Mouse (Mus musculus) embryonic facial prominence, embryonic 14.5 days (tissue): ENCODE results near the gene Ift172. TPM values are rescaled to one million over a fixed set of nuclear protein-coding genes. Genes with fewer than 3 reads are reported as not detected.
A peak's percentile ranks its signal among the peaks of the same experiment; 100 is the strongest.

Source experiments
- ATAC-seq: fragments of 200-750 bp; cut with Nextera tagmentation; 2 replicates; pipeline ENCODE4 v1.8.0; 2017; ENCODE audit warnings: low read depth, moderate number of reproducible peaks, moderate TSS enrichment
- DNase-seq: peaks from one replicate; pipeline ENCODE4 v3.0.0-alpha.2; 2015; ENCODE audit warnings: low spot score
- H3K27ac ChIP-seq: fragments of 300-500 bp; sonication (generic); replicated peaks from 2 replicates; pipeline ENCODE4 v1.5.1; 2014; ENCODE audit warnings: low read depth, mild to moderate bottlenecking, low read length, moderate library complexity
- H3K27me3 ChIP-seq: fragments of 300-500 bp; sonication (generic); replicated peaks from 2 replicates; pipeline ENCODE4 v1.6.1; 2014; ENCODE audit warnings: low read length; ENCODE audit not compliant: control insufficient read depth, insufficient read depth
- H3K36me3 ChIP-seq: fragments of 300-500 bp; sonication (generic); 2 replicates; pipeline ENCODE4 v1.6.1; 2014; ENCODE audit warnings: low read length, mixed read lengths; ENCODE audit not compliant: control insufficient read depth, insufficient read depth
- H3K4me1 ChIP-seq: fragments of 300-500 bp; sonication (generic); 2 replicates; pipeline ENCODE4 v1.6.1; 2014; ENCODE audit warnings: antibody characterized with exemption, low read length; ENCODE audit not compliant: control insufficient read depth, insufficient read depth
- H3K4me2 ChIP-seq: fragments of 300-500 bp; sonication (generic); 2 replicates; pipeline ENCODE4 v1.6.1; 2014; ENCODE audit warnings: low read depth, mild to moderate bottlenecking, low read length, moderate library complexity, mixed read lengths
- H3K4me3 ChIP-seq: fragments of 300-500 bp; sonication (generic); 2 replicates; pipeline ENCODE4 v1.5.1; 2014; ENCODE audit warnings: low read depth, mild to moderate bottlenecking, low read length
- H3K9ac ChIP-seq: fragments of 300-500 bp; sonication (generic); 2 replicates; pipeline ENCODE4 v1.6.1; 2014; ENCODE audit warnings: low read depth, mild to moderate bottlenecking, low read length, moderate library complexity, mixed read lengths
- H3K9me3 ChIP-seq: fragments of 300-500 bp; sonication (generic); 2 replicates; pipeline ENCODE4 v1.6.1; 2016; ENCODE audit warnings: low read length; ENCODE audit not compliant: control insufficient read depth
- WGBS: fragments of 180-500 bp; shearing (Covaris S2); extraction: QIAGEN DNeasy Blood & Tissue Kit; methylation state at CpG from one replicate; pipeline ENCODE4 v1.1.7; 2014; 5-methylcytosine and 5-hydroxymethylcytosine counted together
- polyA plus RNA-seq: library from polyadenylated mRNA; unstranded; fragments of >200 nt; fragmentation: Nextera tagmentation; extraction: Ambion mirVana; gene quantifications from 2 replicates; pipeline ENCODE4 v1.2.1, GENCODE M21; 2014

Gene Ift172
- polyA plus RNA-seq, 1 experiment from 2014 or later: 36.7 TPM

- DNase-seq (no peak), ATAC-seq (no peak)
- Histone ChIP-seq H3K4me3 (no peak overlapping the region), H3K9ac (0 out of 2 replicates have a peak overlapping the region, but pooled peaks have one; percentile 0), H3K4me1 (peaks cover 23% of the 10 kb centered on the region), H3K27me3 (no peaks in the 10 kb centered on the region), H3K9me3 (no peaks in the 10 kb centered on the region), H3K27ac (peak overlapping the region; percentile 5; the same call in 1 of the 2 replicates), H3K4me2 (no peak overlapping the region), H3K36me3 (peaks cover 85% of the 10 kb centered on the region)
- WGBS: 93% methylated on average over 8 of the region's 8 CpGs
Measured at GRCm38 (mm10) chr5:31253806-31254205, 37.1 kb downstream of the Ift172 start.

GRCm38 (mm10) chr5:31252795-31253545 lies 37.9 kb downstream of the Ift172 start:
- peak overlapping the region; percentile 64 for H3K27ac ChIP-seq
- H3K9me3 ChIP-seq: no peaks in the 10 kb centered on the region
- peak; percentile 19; the same call in 1 of the 2 replicates for ATAC-seq
- WGBS: 44% methylated on average over 16 of the region's 16 CpGs
- H3K27me3 ChIP-seq: no peaks in the 10 kb centered on the region
- peaks cover 23% of the 10 kb centered on the region for H3K4me1 ChIP-seq
- peaks cover 86% of the 10 kb centered on the region for H3K36me3 ChIP-seq
- peak overlapping the region; percentile 48 for H3K4me2 ChIP-seq
- DNase-seq: peak; percentile 76
- H3K4me3 ChIP-seq: peak overlapping the region; percentile 33; the same call in 1 of the 2 replicates
- H3K9ac ChIP-seq: peak overlapping the region; percentile 41; the same call in 1 of the 2 replicates

GRCm38 (mm10) chr5:31252151-31252550 lies 38.8 kb downstream of the Ift172 start:
- DNase-seq (no peak), ATAC-seq (no peak)
- Histone ChIP-seq H3K36me3 (peaks cover 86% of the 10 kb centered on the region), H3K27ac (peak overlapping the region; percentile 64), H3K27me3 (no peaks in the 10 kb centered on the region), H3K9ac (peak overlapping the region; percentile 41; the same call in 1 of the 2 replicates), H3K4me1 (peaks cover 23% of the 10 kb centered on the region), H3K4me3 (peak overlapping the region; percentile 33), H3K9me3 (no peaks in the 10 kb centered on the region), H3K4me2 (peak overlapping the region; percentile 48)
- WGBS: 62% methylated on average over 10 of the region's 10 CpGs

- H3K4me2 ChIP-seq: peak within 1 kb of the TSS; percentile 48
- H3K36me3 ChIP-seq: peaks cover 88% of the 10 kb centered on the region
- DNase-seq (peak; percentile 64), ATAC-seq (peak; percentile 75)
- H3K9ac ChIP-seq: peak within 1 kb of the TSS; percentile 56
- WGBS: 17% methylated on average over 18 of the region's 47 CpGs
- peaks cover 23% of the 10 kb centered on the region for H3K4me1 ChIP-seq
- H3K27me3 ChIP-seq: no peaks in the 10 kb centered on the region
- H3K27ac ChIP-seq: peak within 1 kb of the TSS; percentile 64
- H3K9me3 ChIP-seq: no peaks in the 10 kb centered on the region
- H3K4me3 ChIP-seq: peak within 1 kb of the TSS; percentile 33
Measured at GRCm38 (mm10) chr5:31251541-31252101, 39.3 kb downstream of the Ift172 start, which contains the start of gene Krtcap3. Gene Krtcap3 (plus strand): TSS chr5:31251691.

GRCm38 (mm10) chr5:31250716-31251115 lies 40.2 kb downstream of the Ift172 start:
- H3K4me1 ChIP-seq: peaks cover 23% of the 10 kb centered on the region
- H3K36me3 ChIP-seq: peaks cover 96% of the 10 kb centered on the region
- no peak overlapping the region for H3K9ac ChIP-seq
- peak overlapping the region; percentile 48; the same call in 1 of the 2 replicates for H3K4me2 ChIP-seq
- no peak overlapping the region for H3K4me3 ChIP-seq
- H3K27me3 ChIP-seq: no peaks in the 10 kb centered on the region
- H3K9me3 ChIP-seq: no peaks in the 10 kb centered on the region
- DNase-seq (peak; percentile 71), ATAC-seq (peak; percentile 16)
- WGBS: 42% methylated on average over 4 of the region's 4 CpGs
- H3K27ac ChIP-seq: peak overlapping the region; percentile 50; the same call in 1 of the 2 replicates

GRCm38 (mm10) chr5:31242191-31242590 lies 48.7 kb downstream of the Ift172 start:
- Histone ChIP-seq H3K36me3 (peaks cover 36% of the 10 kb centered on the region), H3K4me1 (peaks cover 3% of the 10 kb centered on the region; the same call in 1 of the 2 replicates), H3K4me2 (peak overlapping the region; percentile 65), H3K9ac (peak overlapping the region; percentile 98), H3K27me3 (no peaks in the 10 kb centered on the region), H3K27ac (no peak overlapping the region), H3K4me3 (peak overlapping the region; percentile 88), H3K9me3 (no peaks in the 10 kb centered on the region)
- ATAC-seq: no peak
- no peak for DNase-seq
- WGBS: 20% methylated on average over 10 of the region's 10 CpGs

- ATAC-seq (no peak), DNase-seq (no peak)
- Histone ChIP-seq H3K27me3 (no peaks in the 10 kb centered on the region), H3K4me3 (peak overlapping the region; percentile 88), H3K9me3 (0 out of 2 replicates have a peak, but pooled peaks cover 2% of the 10 kb centered on the region), H3K9ac (peak overlapping the region; percentile 98), H3K36me3 (peaks cover 30% of the 10 kb centered on the region), H3K4me1 (peaks cover 3% of the 10 kb centered on the region; the same call in 1 of the 2 replicates), H3K4me2 (peak overlapping the region; percentile 65), H3K27ac (peak overlapping the region; percentile 98)
- under 1% methylated on average over 13 of the region's 13 CpGs for WGBS
Measured at GRCm38 (mm10) chr5:31241522-31242034, 49.3 kb downstream of the Ift172 start.

GRCm38 (mm10) chr5:31240637-31241521 lies 50.0 kb downstream of the Ift172 start, which contains the start of the genes Nrbp1 and Gm9970:
Gene Nrbp1 (plus strand): TSS chr5:31240864.
Gene Gm9970 (minus strand): TSS chr5:31241232.
- Histone ChIP-seq H3K27ac (peak within 1 kb of the TSS; percentile 98), H3K36me3 (peaks cover 23% of the 10 kb centered on the region), H3K4me2 (peak within 1 kb of the TSS; percentile 65), H3K4me3 (peak within 1 kb of the TSS; percentile 88), H3K9ac (peak within 1 kb of the TSS; percentile 98), H3K27me3 (no peaks in the 10 kb centered on the region), H3K4me1 (peaks cover 3% of the 10 kb centered on the region; the same call in 1 of the 2 replicates), H3K9me3 (0 out of 2 replicates have a peak, but pooled peaks cover 6% of the 10 kb centered on the region)
- ATAC-seq (peak; percentile 99), DNase-seq (peak; percentile 98)
- WGBS: 1% methylated on average over 29 of the region's 103 CpGs
